Mouse (Mus musculus) layer of hippocampus, adult 2 months (tissue): ENCODE data around the gene Cacng3. TPM values are rescaled to one million over a fixed set of nuclear protein-coding genes. Genes with fewer than 3 reads are reported as not detected.

Experiments
- DNase-seq, 2 experiments: peaks; one replicate each; pipeline ENCODE4 v3.0.0; 2022; ENCODE audit warnings: low spot score in 2 of 2
- H3K27ac ChIP-seq: fragments of 200-600 bp; 2 replicates; pipeline ENCODE4 v1.8.1; 2022
- H3K4me3 ChIP-seq: fragments of 200-600 bp; 2 replicates; pipeline ENCODE4 v1.8.1; 2022; ENCODE audit warnings: mild to moderate bottlenecking
- CTCF ChIP-seq: fragments of 200-600 bp; conservative IDR thresholded peaks from 2 replicates; pipeline ENCODE4 v1.8.1; 2022; ENCODE audit warnings: antibody characterized with exemption, mild to moderate bottlenecking, moderate library complexity
- long read RNA-seq, 2 experiments: library from polyadenylated mRNA; stranded (forward); transcript quantifications; one replicate each; pipeline ENCODE4 v2.0.0; 2021; ENCODE audit warnings: borderline mapping rate in 2 of 2
- total RNA-seq, 2 experiments: library from RNA; stranded (reverse); gene quantifications; 2 replicates each; pipeline ENCODE4 v1.2.3; 2021

The Cacng3 gene
- 10 to 100 TPM; 60.3 to 60.7 TPM for total RNA-seq
- long read RNA-seq, experiment 1, transcript Cacng3-201 (4 exons, 2,777 nt), result major isoform, 41 of 46 reads
- long read RNA-seq, experiment 1, partial matches to known transcripts, result 2 of 46 reads
- long read RNA-seq, experiment 1, other reads (novel, unspliced or antisense), result 3 of 46 reads
- long read RNA-seq, experiment 2, transcript Cacng3-201 (4 exons, 2,777 nt), result major isoform, 51 of 55 reads
- long read RNA-seq, experiment 2, partial matches to known transcripts, result 0 of 55 reads
- long read RNA-seq, experiment 2, other reads (novel, unspliced or antisense), result 3 of 55 reads

- Histone ChIP-seq H3K4me3 (peak within 1 kb of the TSS; percentile 67), H3K27ac (peak within 1 kb of the TSS; percentile 92)
- DNase-seq, result no peak
- no peak for TF ChIP-seq CTCF
Observed at GRCm38 (mm10) chr7:122670442-122670872, at the start of gene Cacng3. Gene Cacng3 (plus strand): TSS chr7:122670492.

DNA sequence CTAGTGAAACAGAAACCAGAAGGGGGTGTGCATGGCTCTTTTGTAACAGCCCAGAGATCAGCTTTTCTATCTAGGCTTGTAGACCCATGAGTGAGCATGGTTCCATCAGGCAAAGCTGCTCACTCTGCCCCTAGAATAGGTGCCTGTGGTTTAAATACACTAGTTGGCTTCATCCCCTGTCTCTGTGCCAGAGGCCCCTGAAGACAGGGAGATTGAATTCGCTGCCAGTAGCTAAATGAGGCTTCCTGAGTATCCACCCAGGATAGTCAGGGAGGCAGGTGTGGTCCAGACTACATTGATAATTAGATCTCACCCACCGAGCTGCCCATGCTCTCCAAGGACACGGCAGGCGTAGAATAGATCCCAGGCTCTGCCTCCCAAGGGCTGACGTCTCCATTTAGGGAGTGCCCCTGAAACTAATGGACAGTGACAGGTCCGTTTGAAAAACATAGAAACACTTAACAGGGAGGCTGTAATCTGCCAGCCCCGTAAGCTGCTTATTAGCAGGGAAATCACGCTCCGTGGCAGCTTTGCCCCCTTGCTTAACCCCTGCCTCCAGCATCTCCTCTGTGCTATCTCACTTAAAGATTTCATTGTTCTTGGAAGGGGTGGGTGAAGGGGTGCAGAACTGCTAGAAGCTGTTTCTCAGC lies 48.0 kb upstream of the Cacng3 start:
- peak; percentile 14; the same call in 1 of the 2 replicates for TF ChIP-seq CTCF
- Histone ChIP-seq H3K4me3 (no peak overlapping the region), H3K27ac (peak overlapping the region; percentile 2; the same call in 1 of the 2 replicates)
- no peak for DNase-seq

- Histone ChIP-seq H3K27ac (no peak overlapping the region), H3K4me3 (no peak overlapping the region)
- TF ChIP-seq CTCF, result peak; percentile 56
Observed at GRCm38 (mm10) chr7:122623753-122624152, 46.5 kb upstream of the Cacng3 start.

GRCm38 (mm10) chr7:122628050-122628449 lies 42.2 kb upstream of the Cacng3 start:
- DNase-seq, result no peak
- H3K4me3 ChIP-seq, result no peak overlapping the region
- TF ChIP-seq CTCF, result no peak
- no peak overlapping the region for H3K27ac ChIP-seq

More at GRCm38 (mm10) chr7:122623753-122624152, 46.5 kb upstream of the Cacng3 start:
- no peak for DNase-seq

DNA sequence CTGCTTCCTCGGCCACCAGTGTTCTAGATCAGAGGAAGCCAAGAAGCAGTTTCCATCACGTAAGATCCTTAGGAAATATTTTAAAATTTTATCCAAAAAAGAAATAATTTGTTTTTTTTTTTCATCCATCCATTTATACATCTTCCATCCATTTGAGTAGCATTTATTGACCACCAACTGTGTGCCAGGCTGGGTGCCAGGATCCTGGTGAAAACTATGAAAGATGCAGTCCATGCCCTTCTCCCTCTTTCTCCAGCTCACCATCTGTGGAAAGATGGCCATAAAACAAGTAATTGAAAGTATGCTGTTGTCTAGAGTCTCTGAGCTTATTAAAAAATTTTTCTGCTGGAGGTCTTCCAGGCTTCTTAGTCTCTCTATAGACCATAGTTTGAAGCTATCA lies 39.9 kb upstream of the Cacng3 start:
- DNase-seq, result no peak
- Histone ChIP-seq H3K27ac (no peak overlapping the region), H3K4me3 (no peak overlapping the region)
- TF ChIP-seq CTCF, result no peak

DNA sequence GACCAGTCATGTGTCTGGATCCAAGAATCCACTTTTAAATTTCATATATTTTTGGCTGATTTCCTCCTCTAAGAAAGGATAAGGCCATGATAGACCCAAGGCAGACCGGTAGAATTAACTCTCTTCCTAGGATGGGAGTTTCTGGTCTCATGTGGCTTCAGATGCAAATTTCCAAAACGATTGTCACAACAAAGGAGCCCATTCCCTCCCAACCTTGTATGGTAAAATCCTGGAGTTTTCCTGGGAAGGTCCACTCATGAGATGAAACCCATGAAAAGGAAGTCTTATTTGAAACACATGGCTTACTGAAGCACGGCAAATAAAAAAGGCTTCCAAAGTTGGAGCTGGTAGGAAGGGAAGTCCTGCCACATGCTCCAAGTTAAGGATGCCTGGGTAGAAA lies 39.1 kb upstream of the Cacng3 start:
- Histone ChIP-seq H3K4me3 (no peak overlapping the region), H3K27ac (no peak overlapping the region)
- no peak for DNase-seq
- no peak for TF ChIP-seq CTCF

DNA sequence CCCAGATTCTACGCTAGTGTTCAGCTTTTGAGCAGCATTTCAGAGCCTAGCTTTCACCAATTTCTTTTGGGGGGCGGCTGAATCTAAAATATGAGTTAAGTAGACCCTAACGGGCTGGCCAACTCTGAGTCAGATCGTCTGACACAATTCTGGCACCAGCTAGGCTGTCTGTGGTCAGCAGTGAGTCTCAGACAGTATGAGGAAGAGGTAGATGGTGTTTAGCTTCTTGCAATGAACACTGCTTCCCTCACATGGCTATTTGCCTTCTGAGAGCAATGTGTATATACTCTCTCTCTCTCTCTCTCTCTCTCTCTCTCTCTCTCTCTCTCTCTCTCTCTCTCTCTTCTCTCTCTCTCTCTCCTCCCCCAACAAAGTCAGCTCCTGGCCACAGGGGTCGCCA lies 37.3 kb upstream of the Cacng3 start:
- H3K27ac ChIP-seq, result no peak overlapping the region
- no peak for TF ChIP-seq CTCF
- H3K4me3 ChIP-seq, result no peak overlapping the region
- no peak for DNase-seq

GRCm38 (mm10) chr7:122633463-122633862 lies 36.8 kb upstream of the Cacng3 start:
- H3K27ac ChIP-seq, result no peak overlapping the region
- no peak for DNase-seq
- H3K4me3 ChIP-seq, result no peak overlapping the region
- no peak for TF ChIP-seq CTCF

- TF ChIP-seq CTCF, result no peak
- Histone ChIP-seq H3K27ac (peak overlapping the region; percentile 73; the same call in 1 of the 2 replicates), H3K4me3 (no peak overlapping the region)
- peak; percentile 32 to 53 for DNase-seq
Observed at GRCm38 (mm10) chr7:122643676-122644075, 26.6 kb upstream of the Cacng3 start.

DNA sequence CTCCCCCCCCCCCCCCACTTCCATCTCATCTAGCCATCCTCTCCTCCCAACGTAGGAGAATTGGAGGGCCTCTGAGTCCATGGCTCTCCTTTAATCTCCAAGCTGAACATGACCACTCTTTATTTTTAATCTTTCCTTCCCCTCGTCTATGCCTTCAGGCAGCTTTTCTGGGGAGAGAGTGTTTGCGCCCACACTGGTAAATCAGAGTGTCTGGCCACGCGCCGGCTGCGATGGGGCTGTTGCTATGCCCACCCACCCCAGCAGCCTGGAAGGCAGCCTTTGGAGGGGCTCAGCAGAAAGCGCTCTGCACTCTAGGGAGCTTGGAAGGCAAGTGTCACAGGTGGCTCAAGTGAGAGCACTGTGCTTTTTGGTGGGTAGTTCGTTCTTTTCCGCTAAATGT lies 21.0 kb upstream of the Cacng3 start:
- no peak for TF ChIP-seq CTCF
- Histone ChIP-seq H3K27ac (peak overlapping the region; percentile 64), H3K4me3 (no peak overlapping the region)
- DNase-seq, result peak; percentile 36 to 41

- no peak overlapping the region for H3K27ac ChIP-seq
- DNase-seq, result no peak
- no peak for TF ChIP-seq CTCF
Observed at GRCm38 (mm10) chr7:122652523-122652922, 17.8 kb upstream of the Cacng3 start.

GRCm38 (mm10) chr7:122656671-122657070 lies 13.6 kb upstream of the Cacng3 start:
- no peak for TF ChIP-seq CTCF
- DNase-seq, result no peak
- H3K4me3 ChIP-seq, result no peak overlapping the region
- no peak overlapping the region for H3K27ac ChIP-seq

More at GRCm38 (mm10) chr7:122652523-122652922, 17.8 kb upstream of the Cacng3 start:
- no peak overlapping the region for H3K4me3 ChIP-seq

DNA sequence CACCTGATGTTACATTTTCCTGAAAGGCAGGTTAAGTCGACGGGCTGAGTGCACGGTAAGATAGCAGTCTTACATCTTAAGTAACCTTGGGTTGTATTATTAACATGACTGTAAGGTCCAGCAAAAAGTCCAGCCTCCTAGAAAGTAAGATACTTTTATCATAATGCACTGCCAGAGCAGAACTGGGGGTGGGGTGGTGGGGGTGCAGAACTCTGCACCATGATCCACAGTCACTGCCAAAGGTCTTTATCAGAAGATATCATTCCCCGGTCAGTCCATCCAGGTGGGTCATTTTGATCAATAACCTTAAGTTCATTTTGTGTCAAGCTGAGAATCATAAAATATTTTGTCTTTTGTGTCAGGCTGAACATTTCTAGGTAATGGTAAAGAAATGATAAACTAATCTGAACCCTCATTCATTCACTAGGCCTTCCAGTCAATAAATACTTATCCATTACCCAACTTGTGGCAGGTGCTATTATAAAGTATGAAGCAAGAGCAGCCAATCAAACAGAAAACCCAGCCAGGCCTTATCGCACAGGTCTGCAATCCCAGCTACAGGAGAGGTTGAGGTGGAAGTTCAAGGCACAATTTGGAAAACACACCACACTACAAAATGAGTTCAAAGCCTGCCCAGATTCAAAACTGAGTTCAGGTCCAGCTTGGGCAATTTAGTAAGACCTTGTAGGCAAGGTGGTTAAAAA lies 12.7 kb upstream of the Cacng3 start:
- no peak overlapping the region for H3K27ac ChIP-seq
- TF ChIP-seq CTCF, result no peak
- H3K4me3 ChIP-seq, result no peak overlapping the region
- no peak for DNase-seq
